Mouse (Mus musculus) heart, postnatal 0 days (tissue): ENCODE results near the gene Cp.

Experiments used
- CTCF ChIP-seq: IDR thresholded peaks from 2 replicates; pipeline ENCODE4 v1.5.1; 2016; ENCODE audit warnings: antibody characterized with exemption, control low read depth, low read depth
- EP300 ChIP-seq: IDR thresholded peaks from 2 replicates; pipeline ENCODE4 v1.6.1; 2016; ENCODE audit warnings: antibody characterized with exemption, low read depth

- TF ChIP-seq CTCF: no peak
- no peak for TF ChIP-seq EP300
Observed at GRCm38 (mm10) chr3:19965239-19965638, 8.4 kb downstream of the Cp start.
